ENCODE assay signal across 19 mouse cellular contexts in genomic region chr7:64231001-64231400, GRCm38 (mm10). TPM values are rescaled to one million over a fixed set of nuclear protein-coding genes. Genes with fewer than 3 reads are reported as not detected.
DNase-seq lines count a peak whose midpoint lies in the region; ATAC-seq and TF ChIP-seq lines count a peak whose summit lies in the region.
"Had no signal": no experiment of that assay in that cellular context is flagged by ENCODE, and none has a peak within 500 bp of the region (broad histone marks: within the 10 kb centered on the region; RNA-seq: fewer than 3 reads in every experiment).

No protein-coding gene starts in this region.

- no peak for TF ChIP-seq EP300 in stomach, postnatal 0 days (optimal IDR thresholded peaks at IDR 0.05)

- 100% methylated on average over 1 of the region's 1 CpGs for WGBS in intestine, postnatal 0 days
- 89% methylated on average over 1 of the region's 1 CpGs for whole genome bisulfite sequencing in intestine, embryonic 16.5 days
- WGBS in stomach, postnatal 0 days = 100% methylated on average over 1 of the region's 1 CpGs
- WGBS in midbrain, embryonic 13.5 days = 100% methylated on average over 1 of the region's 1 CpGs

- peak; percentile 24 for TF ChIP-seq CTCF in intestine, postnatal 0 days (IDR thresholded peaks at IDR 0.05; ENCODE audit: low read depth)
- TF ChIP-seq CTCF in stomach, postnatal 0 days (IDR thresholded peaks at IDR 0.05; ENCODE audit: low read depth) = peak; percentile 41

- no peaks in the 10 kb centered on the region for H3K36me3 ChIP-seq in intestine, postnatal 0 days (ENCODE audit: control insufficient read depth, insufficient read depth)
- H3K36me3 ChIP-seq in intestine, embryonic 16.5 days (ENCODE audit: control insufficient read depth, insufficient read depth, low read length) = no peaks in the 10 kb centered on the region
- H3K36me3 ChIP-seq in stomach, postnatal 0 days (ENCODE audit: control insufficient read depth, insufficient read depth, low read length) = no peaks in the 10 kb centered on the region
- H3K36me3 ChIP-seq in midbrain, embryonic 13.5 days = no peaks in the 10 kb centered on the region
- H3K36me3 ChIP-seq: hindbrain, embryonic 10.5 days; limb, embryonic 15.5 days had no signal

- no peak overlapping the region for H3K4me2 ChIP-seq in intestine, postnatal 0 days (replicated peaks; ENCODE audit: low read depth)
- no peak overlapping the region for H3K4me2 ChIP-seq in intestine, embryonic 16.5 days (ENCODE audit: low read depth, low read length)
- H3K4me2 ChIP-seq in stomach, postnatal 0 days (replicated peaks; ENCODE audit: low read depth) = no peak overlapping the region
- H3K4me2 ChIP-seq in midbrain, embryonic 13.5 days (replicated peaks) = no peak overlapping the region
- H3K4me2 ChIP-seq: limb, embryonic 15.5 days had no signal

- H3K9me3 ChIP-seq in intestine, postnatal 0 days (ENCODE audit: control insufficient read depth) = no peaks in the 10 kb centered on the region
- no peaks in the 10 kb centered on the region for H3K9me3 ChIP-seq in intestine, embryonic 16.5 days (ENCODE audit: control insufficient read depth, low read length)
- no peaks in the 10 kb centered on the region for H3K9me3 ChIP-seq in stomach, postnatal 0 days (ENCODE audit: control insufficient read depth, low read length)
- H3K9me3 ChIP-seq in midbrain, embryonic 13.5 days = no peaks in the 10 kb centered on the region
- H3K9me3 ChIP-seq: hindbrain, embryonic 10.5 days; limb, embryonic 15.5 days had no signal

- no peak for ATAC-seq in intestine, postnatal 0 days
- no peak for ATAC-seq in intestine, embryonic 16.5 days
- no peak for ATAC-seq in stomach, postnatal 0 days (ENCODE audit: low FRiP score, low TSS enrichment)
- ATAC-seq in midbrain, embryonic 13.5 days = no peak
- ATAC-seq: forebrain, embryonic 16.5 days had no signal

- no peak overlapping the region for H3K9ac ChIP-seq in intestine, postnatal 0 days (ENCODE audit: low read depth, low read length)
- no peak overlapping the region for H3K9ac ChIP-seq in intestine, embryonic 16.5 days (ENCODE audit: low read depth, low read length)
- H3K9ac ChIP-seq in stomach, postnatal 0 days (ENCODE audit: low read length) = no peak overlapping the region
- no peak overlapping the region for H3K9ac ChIP-seq in midbrain, embryonic 13.5 days (replicated peaks)
- H3K9ac ChIP-seq: limb, embryonic 15.5 days had no signal

- DNase-seq in thymus, postnatal 14 days = peak; percentile 19
- DNase-seq in thymus, postnatal 4 days = no peak
- DNase-seq in MEL-GATA-1-ER (ENCODE audit: extremely low read depth, low read depth) = peak; percentile 6
- no peak for DNase-seq in stomach, postnatal 0 days (ENCODE audit: low spot score)
- DNase-seq in lung, postnatal 25 days (ENCODE audit: low spot score) = no peak
- DNase-seq: adrenal gland, adult 2 months; cerebellum, adult 11 months; cerebellum, postnatal 25 days; kidney, postnatal 10 days; layer of hippocampus, adult 9-11 months; lung, postnatal 14 days; thymus, postnatal 36 days had no signal

- no peak overlapping the region for H3K27ac ChIP-seq in intestine, postnatal 0 days (ENCODE audit: low read depth, low read length)
- no peak overlapping the region for H3K27ac ChIP-seq in intestine, embryonic 16.5 days (ENCODE audit: low read length)
- no peak overlapping the region for H3K27ac ChIP-seq in stomach, postnatal 0 days (replicated peaks)
- H3K27ac ChIP-seq in midbrain, embryonic 13.5 days = no peak overlapping the region
- H3K27ac ChIP-seq: hindbrain, embryonic 10.5 days; limb, embryonic 15.5 days had no signal

- no peaks in the 10 kb centered on the region for H3K27me3 ChIP-seq in intestine, postnatal 0 days (replicated peaks; ENCODE audit: control insufficient read depth, insufficient read depth, low read length)
- no peaks in the 10 kb centered on the region for H3K27me3 ChIP-seq in intestine, embryonic 16.5 days (replicated peaks; ENCODE audit: control insufficient read depth, insufficient read depth, low read length)
- H3K27me3 ChIP-seq in stomach, postnatal 0 days (ENCODE audit: control insufficient read depth, insufficient read depth, low read length) = no peaks in the 10 kb centered on the region
- H3K27me3 ChIP-seq in midbrain, embryonic 13.5 days = no peaks in the 10 kb centered on the region
- H3K27me3 ChIP-seq: limb, embryonic 15.5 days had no signal

- H3K4me3 ChIP-seq in intestine, postnatal 0 days (ENCODE audit: low read depth, low read length) = no peak overlapping the region
- H3K4me3 ChIP-seq in intestine, embryonic 16.5 days (ENCODE audit: low read length) = no peak overlapping the region
- H3K4me3 ChIP-seq in stomach, postnatal 0 days (ENCODE audit: low read depth, low read length) = no peak overlapping the region
- no peak overlapping the region for H3K4me3 ChIP-seq in midbrain, embryonic 13.5 days (replicated peaks)
- H3K4me3 ChIP-seq: erythroblast, embryonic 14.5 days; hindbrain, embryonic 10.5 days; limb, embryonic 15.5 days had no signal

- H3K4me1 ChIP-seq in intestine, postnatal 0 days (replicated peaks; ENCODE audit: control insufficient read depth, insufficient read depth, low read length) = no peaks in the 10 kb centered on the region
- H3K4me1 ChIP-seq in intestine, embryonic 16.5 days (ENCODE audit: control insufficient read depth, insufficient read depth, low read length) = no peaks in the 10 kb centered on the region
- no peaks in the 10 kb centered on the region for H3K4me1 ChIP-seq in stomach, postnatal 0 days (replicated peaks; ENCODE audit: control insufficient read depth, insufficient read depth)
- 0 out of 2 replicates have a peak, but pooled peaks cover 4% of the 10 kb centered on the region for H3K4me1 ChIP-seq in midbrain, embryonic 13.5 days (replicated peaks)

RNA-seq across cellular contexts. Expression of gene Mtmr10, which starts 56.5 kb away (rescaled TPM):
- 3.2 and 3.4 TPM in 2 replicates for polyA plus RNA-seq in intestine, postnatal 0 days (2015; fragmentation: Nextera tagmentation; extraction: Ambion mirVana)
- polyA plus RNA-seq in intestine, embryonic 16.5 days (2015; fragmentation: Nextera tagmentation; extraction: Ambion mirVana) = 5.8 and 6.4 TPM in 2 replicates
- polyA plus RNA-seq in stomach, postnatal 0 days (2015; fragmentation: Nextera tagmentation; extraction: Ambion mirVana) = 5.3 and 5.4 TPM in 2 replicates
- polyA plus RNA-seq in midbrain, embryonic 13.5 days (2015; fragmentation: Nextera tagmentation; extraction: Ambion mirVana) = 9.9 and 10.9 TPM in 2 replicates

Comparison
In these comparisons a context has a peak if more than half of its experiments do, and no peak if none do; other contexts are left out.
1. DNase-seq: peak in thymus, postnatal 14 days (single experiment) and MEL-GATA-1-ER (single experiment); none in thymus, postnatal 4 days (single experiment), stomach, postnatal 0 days (single experiment) and lung, postnatal 25 days (single experiment).